Mouse (Mus musculus) inflammation-experienced regulatory T-cells, adult 6 months (primary cell): ENCODE results near the gene Frs2. TPM values are rescaled to one million over a fixed set of nuclear protein-coding genes. Genes with fewer than 3 reads are reported as not detected.
"Not testable (repeated sequence)": the region's sequence is repeated elsewhere in the genome, so short reads cannot be mapped to it uniquely, and the experiment has no call there.

Experiments used
- ATAC-seq: one replicate; pipeline ENCODE4 v1.8.0; 2017
- polyA plus RNA-seq, 3 experiments: library from polyadenylated mRNA; unstranded; fragments of 100-300 nt; shearing (Covaris generic); gene quantifications; one replicate each; pipeline ENCODE4 v1.2.1; 2017

Frs2 gene
- polyA plus RNA-seq, 3 experiments from 2014 or later = 7.4 to 11.6 (median 9.1) TPM

GRCm38 (mm10) chr10:117103854-117104598 lies 44.3 kb downstream of the Frs2 start:
- ATAC-seq = peak; percentile 83

DNA sequence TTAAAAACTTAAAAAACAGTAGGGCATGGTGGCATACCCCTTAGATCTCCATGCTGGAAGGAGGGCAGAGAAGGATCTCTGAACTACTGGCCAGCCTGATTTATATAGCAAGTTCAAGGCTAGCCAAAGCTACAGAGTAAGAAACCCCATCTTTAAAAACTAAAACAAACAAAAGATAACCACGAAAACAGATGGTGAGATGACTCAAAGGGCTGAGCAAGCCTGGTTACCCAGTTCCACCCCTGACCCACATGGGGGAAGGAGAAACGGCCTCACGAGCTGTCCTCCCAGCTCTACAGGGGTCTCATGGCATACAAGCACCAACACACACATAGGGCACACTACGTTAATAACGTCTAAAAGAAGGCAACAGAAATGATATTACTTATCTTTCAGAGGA lies 48.2 kb downstream of the Frs2 start:
- no peak for ATAC-seq

DNA sequence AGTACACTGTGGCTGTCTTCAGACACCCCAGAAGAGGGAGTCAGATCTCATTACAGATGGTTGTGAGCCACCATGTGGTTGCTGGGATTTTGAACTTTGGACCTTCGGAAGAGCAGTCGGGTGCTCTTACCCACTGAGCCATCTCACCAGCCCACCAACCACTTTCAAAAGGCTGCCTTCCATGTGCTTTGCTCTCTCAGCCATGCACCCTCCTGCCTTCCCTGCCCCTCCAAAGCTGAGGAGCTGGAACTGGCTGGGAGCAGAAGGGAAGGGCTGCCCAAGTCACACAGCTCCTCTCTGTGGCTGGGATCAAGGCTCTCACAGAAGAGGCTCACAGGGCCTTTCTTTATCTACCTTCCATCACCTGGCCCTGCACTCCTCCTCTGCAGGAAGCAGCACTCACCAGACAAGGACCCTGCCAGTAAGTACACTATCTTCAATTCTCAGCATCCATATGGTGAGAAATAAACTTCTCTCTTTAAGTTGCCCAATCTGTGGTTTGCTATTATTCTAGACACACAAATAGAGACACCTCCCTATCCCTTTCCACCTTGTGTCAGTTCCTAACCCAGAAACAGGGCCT lies 51.1 kb downstream of the Frs2 start:
- ATAC-seq = no peak

- no peak for ATAC-seq
Measured at GRCm38 (mm10) chr10:117096096-117096495, 52.2 kb downstream of the Frs2 start.

- ATAC-seq = peak; percentile 38
Measured at GRCm38 (mm10) chr10:117094504-117095329, 53.6 kb downstream of the Frs2 start.

GRCm38 (mm10) chr10:117089628-117090027 lies 58.7 kb downstream of the Frs2 start:
- peak; percentile 48 for ATAC-seq

DNA sequence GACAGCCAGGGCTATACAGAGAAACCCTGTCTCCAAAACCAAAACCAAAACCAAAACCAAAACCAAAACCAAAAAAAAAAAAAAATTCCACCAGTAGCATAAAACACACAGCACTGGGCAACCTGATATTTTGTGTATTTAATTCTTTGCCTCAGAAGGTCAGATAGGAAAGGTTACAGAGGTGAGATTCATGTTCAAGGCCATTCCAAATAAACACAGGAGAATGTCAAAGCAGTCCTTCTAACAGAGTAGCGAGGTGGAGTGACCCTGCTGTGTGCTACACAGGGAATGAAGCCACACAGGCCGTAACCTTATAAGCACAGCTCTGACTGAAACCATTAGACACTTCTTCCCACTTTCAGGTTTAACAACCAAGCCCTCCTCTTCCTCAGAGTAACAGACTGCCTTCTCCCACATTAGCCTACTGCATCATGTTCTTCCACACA lies 66.4 kb downstream of the Frs2 start:
- peak; percentile 73 for ATAC-seq

GRCm38 (mm10) chr10:117081326-117081725 lies 67.0 kb downstream of the Frs2 start:
- ATAC-seq = no peak

DNA sequence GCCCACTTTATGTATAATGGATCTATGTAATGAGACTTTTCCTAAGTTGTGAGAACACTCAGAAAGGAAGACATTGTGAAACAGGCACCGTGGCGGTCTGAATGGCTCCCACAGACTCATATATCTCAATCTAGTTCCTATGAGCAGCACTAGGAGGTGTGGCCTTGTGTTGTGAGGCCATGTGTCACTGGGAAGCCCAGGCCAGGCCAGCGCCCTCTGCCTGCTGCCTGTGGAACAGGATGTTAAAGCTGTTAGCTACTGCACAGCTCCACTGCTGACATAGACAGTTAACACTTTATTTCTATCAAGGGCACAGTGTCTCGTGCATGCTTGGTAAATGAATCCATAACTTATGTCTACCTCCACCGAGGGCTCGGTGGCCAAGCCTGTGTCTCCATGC lies 70.0 kb downstream of the Frs2 start:
- peak; percentile 52 for ATAC-seq

DNA sequence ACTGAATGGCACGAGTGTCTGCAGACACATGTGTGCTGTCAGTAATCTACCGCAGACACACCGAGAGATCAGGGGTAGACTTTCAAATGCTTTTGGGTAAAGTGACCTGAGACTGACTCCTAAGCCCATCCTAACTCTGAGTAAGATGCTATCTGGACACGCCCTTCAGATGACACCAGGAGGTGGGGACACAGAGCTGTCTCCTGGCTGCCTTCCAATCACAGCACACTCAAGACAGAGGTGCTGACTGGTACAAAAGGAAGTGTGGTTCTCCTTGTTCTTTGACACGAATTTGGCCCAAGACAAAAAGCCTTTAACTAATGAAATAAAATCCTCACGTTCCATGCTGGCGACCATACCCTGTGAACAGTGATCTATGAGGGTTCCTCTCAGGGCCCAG lies 75.2 kb downstream of the Frs2 start:
- no peak for ATAC-seq

DNA sequence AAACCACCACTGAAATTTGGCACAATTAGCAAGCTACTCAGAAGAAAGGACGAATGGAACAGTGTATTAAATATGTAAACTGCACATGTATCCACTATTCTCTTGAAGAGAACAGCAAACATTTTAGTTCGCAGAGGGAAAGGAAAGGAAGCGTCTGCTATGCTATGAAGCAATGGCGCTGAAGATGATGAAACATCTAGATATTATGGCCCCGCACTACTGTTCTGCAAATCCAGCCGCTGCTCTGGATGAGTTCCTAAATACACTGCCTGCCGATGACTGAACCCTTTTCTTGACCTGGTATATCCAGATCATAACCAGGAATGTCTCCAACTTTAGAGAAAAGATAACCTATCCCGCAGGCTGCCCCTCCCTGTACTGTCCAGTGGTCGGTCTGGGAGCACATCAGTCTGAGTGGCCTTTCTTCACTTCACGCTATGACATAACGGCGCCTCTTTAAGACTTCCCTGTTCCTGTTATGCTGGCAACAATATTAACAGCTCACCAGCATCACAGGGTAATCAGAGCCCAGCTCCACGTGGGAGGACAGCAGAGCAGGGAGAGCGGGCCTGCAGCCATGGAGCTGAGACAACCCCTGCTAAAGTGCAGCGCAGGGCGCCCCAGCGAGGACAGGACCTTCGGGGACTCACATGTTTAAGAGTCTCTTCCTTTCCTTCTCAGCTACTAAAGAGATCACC lies 76.0 kb downstream of the Frs2 start:
- ATAC-seq = no peak

GRCm38 (mm10) chr10:117069109-117069508 lies 79.2 kb downstream of the Frs2 start:
- no peak for ATAC-seq

- ATAC-seq = no peak
Measured at GRCm38 (mm10) chr10:117064076-117064475, 84.3 kb downstream of the Frs2 start.

DNA sequence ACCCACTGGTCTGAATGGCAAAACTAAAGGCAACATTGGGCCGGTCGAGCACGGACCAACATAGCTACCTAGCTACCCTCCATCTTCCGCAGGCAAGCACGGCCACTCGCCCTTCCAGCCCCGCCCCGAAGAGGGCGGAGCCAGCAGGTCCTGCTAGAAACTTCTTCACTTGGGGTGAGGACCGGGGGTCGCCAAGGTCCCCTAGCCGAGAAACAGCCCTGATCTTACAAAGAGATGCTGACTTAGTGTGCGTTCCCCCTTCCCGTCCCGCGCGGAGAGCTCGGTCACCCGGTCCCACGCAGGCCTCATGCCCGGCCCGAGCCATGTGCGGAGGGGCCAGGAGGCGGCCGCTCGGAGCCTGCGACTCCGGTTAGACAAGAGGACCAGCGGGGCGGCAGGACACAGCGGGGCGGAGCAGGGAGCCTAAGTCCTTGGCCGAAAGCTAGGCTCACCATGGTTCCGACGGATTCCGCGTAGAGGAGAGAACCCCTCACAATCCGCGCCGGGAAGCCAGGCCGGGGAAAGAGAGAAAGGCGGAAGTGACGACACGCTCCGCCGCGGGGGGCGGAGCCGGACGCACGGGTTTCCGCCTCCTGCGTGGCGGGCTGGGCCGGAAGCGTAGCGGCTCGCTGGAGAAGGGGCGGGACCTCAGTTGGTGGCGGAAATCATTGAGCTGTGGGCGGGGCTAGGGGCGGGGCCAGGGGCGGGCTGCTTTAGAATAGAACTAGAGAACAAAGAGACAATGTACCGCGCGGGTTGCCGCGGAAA lies 84.9 kb downstream of the Frs2 start, which contains the start of gene Cct2:
Gene Cct2, minus strand, starts transcription at position 561 of the 768 bp plus-strand sequence.
- peak; percentile 92 for ATAC-seq

- peak; percentile 1 for ATAC-seq
Measured at GRCm38 (mm10) chr10:117062894-117063253, 85.5 kb downstream of the Frs2 start.

GRCm38 (mm10) chr10:117055668-117056067 lies 92.7 kb downstream of the Frs2 start:
- no peak for ATAC-seq

GRCm38 (mm10) chr10:117049961-117050597 lies 98.3 kb downstream of the Frs2 start:
- ATAC-seq = no peak

GRCm38 (mm10) chr10:117049253-117049652 lies 99.1 kb downstream of the Frs2 start:
- no peak for ATAC-seq

- ATAC-seq = no peak
Measured at GRCm38 (mm10) chr10:117045175-117046056, 102.9 kb downstream of the Frs2 start, which contains the start of gene Lrrc10. Lrrc10 (plus strand) TSS chr10:117045341.

- not testable (repeated sequence) for ATAC-seq
Measured at GRCm38 (mm10) chr10:117043497-117044166, 104.7 kb downstream of the Frs2 start.
